Mouse (Mus musculus) colon, adult 2 months (tissue): Measurements from ENCODE around the gene Gm17482. TPM values are rescaled to one million over a fixed set of nuclear protein-coding genes. Genes with fewer than 3 reads are reported as not detected.

Experiments
- polyA plus RNA-seq: library from polyadenylated mRNA; depleted of rRNA; stranded (reverse); fragments of >200 nt; gene quantifications from 2 replicates; pipeline ENCODE4 v1.2.3, GENCODE M21; 2012; rRNA removed

Gene Gm17482
- polyA plus RNA-seq = not detected in 2 replicates

DNA sequence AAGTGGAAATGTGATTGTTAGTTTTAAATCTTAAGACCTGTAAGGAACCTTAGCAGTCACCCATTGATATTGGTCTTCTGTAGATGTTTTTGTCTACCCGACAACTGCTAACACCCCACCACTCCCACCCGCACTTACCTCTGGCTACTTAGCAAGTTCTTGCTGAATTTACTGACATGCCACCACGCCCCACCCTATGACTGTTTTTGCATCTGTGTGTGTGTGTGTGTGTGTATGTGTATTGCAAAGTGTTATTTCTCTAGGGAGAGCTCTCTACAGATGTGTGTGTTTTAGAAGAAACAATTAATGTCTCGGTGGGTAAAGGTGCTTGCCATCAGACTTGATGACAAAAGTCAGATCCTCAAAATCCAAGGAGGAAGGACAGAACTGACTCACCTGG lies at the start of gene Gm17482:
Gene Gm17482 (plus strand): TSS at position 301 of the 400 bp plus-strand sequence.

GRCm38 (mm10) chr6:115252099-115252873 lies 25.1 kb downstream of the Gm17482 start, which contains the start of gene Timp4:
Gene Timp4, minus strand, starts transcription at chr6:115252205.

Other genes starting within 250 kb of the Gm17482 start
- 31.4 and 35.2 TPM in 2 replicates for gene Tamm41, start 189.5 kb upstream of the Gm17482 start, polyA plus RNA-seq
- 10.5 and 14.6 TPM in 2 replicates for gene Syn2, start 92.4 kb upstream of the Gm17482 start, polyA plus RNA-seq
- 5.8 and 6.4 TPM in 2 replicates for gene Timp4, start 24.9 kb downstream of the Gm17482 start, polyA plus RNA-seq
- 22.8 and 23.7 TPM in 2 replicates for gene Pparg, start 133.6 kb downstream of the Gm17482 start, polyA plus RNA-seq